Mouse (Mus musculus) B cell, adult 67 days (primary cell): ENCODE data around the gene Metap2. TPM values are rescaled to one million over a fixed set of nuclear protein-coding genes. Genes with fewer than 3 reads are reported as not detected.

Source experiments
- total RNA-seq, 2 experiments: library from RNA; stranded (reverse); gene quantifications; 4 replicates each; pipeline ENCODE4 v1.2.4; 2023

Gene Metap2
- 100 to 1,000 TPM; 109 to 117 TPM for total RNA-seq

GRCm38 (mm10) chr10:93897043-93897646 lies at the start of gene Metap2:
Gene Metap2 (minus strand): TSS chr10:93897093.

GRCm38 (mm10) chr10:93830931-93831729 lies 65.8 kb downstream of the Metap2 start, which contains the start of gene Usp44:
Gene Usp44 (plus strand): TSS chr10:93831555.

Other genes with a start within 250 kb of the Metap2 start
- under 1 TPM in 1 of 2 experiments, not detected in 1; 0.17 TPM for gene Usp44, start 65.5 kb downstream of the Metap2 start, total RNA-seq
- 10 to 100 TPM; 18.1 to 25.0 TPM for gene Vezt, start 138.7 kb upstream of the Metap2 start, total RNA-seq
- gene Fgd6, start 138.9 kb upstream of the Metap2 start, total RNA-seq = 10 to 100 TPM; 17.9 to 27.4 TPM